25 mouse cellular contexts compared by ENCODE assay signal in genomic region chr9:9647361-9647760, GRCm38 (mm10).
"Had no signal": no experiment of that assay in that cellular context is flagged by ENCODE, and none has a peak within 500 bp of the region (broad histone marks: within the 10 kb centered on the region; RNA-seq: fewer than 3 reads in every experiment).

No protein-coding gene starts in this region.

- H3K4me3 ChIP-seq: heart, adult 2 months; heart, embryonic 10.5 days; heart, embryonic 12.5 days; heart, embryonic 13.5 days; heart, embryonic 15.5 days; hindbrain, embryonic 10.5 days; hindbrain, embryonic 12.5 days; hindbrain, embryonic 13.5 days; hindbrain, embryonic 15.5 days; intestine, embryonic 15.5 days; kidney, embryonic 15.5 days; layer of hippocampus, adult 2 months; left cerebral cortex, adult 2 months had no signal

- H3K27ac ChIP-seq: heart, adult 2 months; heart, embryonic 10.5 days; heart, embryonic 13.5 days; heart, embryonic 15.5 days; hindbrain, embryonic 10.5 days; hindbrain, embryonic 12.5 days; hindbrain, embryonic 13.5 days; hindbrain, embryonic 14.5 days; hindbrain, embryonic 15.5 days; hindbrain, postnatal 0 days; intestine, embryonic 15.5 days; kidney, embryonic 15.5 days; kidney, postnatal 0 days; layer of hippocampus, adult 2 months; left cerebral cortex, adult 2 months had no signal

- H3K27me3 ChIP-seq: heart, embryonic 12.5 days; heart, embryonic 13.5 days; heart, embryonic 15.5 days; hindbrain, embryonic 12.5 days; hindbrain, embryonic 13.5 days; hindbrain, embryonic 15.5 days; intestine, embryonic 15.5 days; kidney, embryonic 15.5 days had no signal

- H3K36me3 ChIP-seq: heart, embryonic 10.5 days; heart, embryonic 12.5 days; heart, embryonic 13.5 days; heart, embryonic 15.5 days; hindbrain, embryonic 10.5 days; hindbrain, embryonic 12.5 days; hindbrain, embryonic 13.5 days; hindbrain, embryonic 15.5 days; intestine, embryonic 15.5 days; kidney, embryonic 15.5 days had no signal

- DNase-seq: heart, adult 18-20 months; heart, adult 2 months; heart, postnatal 10 days; heart, postnatal 14 days; heart, postnatal 36 days; heart, postnatal 4 days; kidney, postnatal 14 days; kidney, postnatal 4 days; layer of hippocampus, adult 9-11 months; layer of hippocampus, postnatal 36 days had no signal

- H3K4me1 ChIP-seq: heart, embryonic 10.5 days; heart, embryonic 12.5 days; heart, embryonic 13.5 days; heart, embryonic 15.5 days; hindbrain, embryonic 10.5 days; hindbrain, embryonic 12.5 days; hindbrain, embryonic 13.5 days; hindbrain, embryonic 15.5 days; intestine, embryonic 15.5 days; kidney, embryonic 15.5 days had no signal
